Mouse (Mus musculus) liver (tissue): ENCODE data around the gene Hand2.
A peak's percentile ranks its signal among the peaks of the same experiment; 100 is the strongest.

ENCODE experiments used
- DNase-seq: peaks from one replicate; pipeline ENCODE4 v3.0.0-alpha.2; 2020; ENCODE audit warnings: mixed read lengths

Hand2 gene

DNA sequence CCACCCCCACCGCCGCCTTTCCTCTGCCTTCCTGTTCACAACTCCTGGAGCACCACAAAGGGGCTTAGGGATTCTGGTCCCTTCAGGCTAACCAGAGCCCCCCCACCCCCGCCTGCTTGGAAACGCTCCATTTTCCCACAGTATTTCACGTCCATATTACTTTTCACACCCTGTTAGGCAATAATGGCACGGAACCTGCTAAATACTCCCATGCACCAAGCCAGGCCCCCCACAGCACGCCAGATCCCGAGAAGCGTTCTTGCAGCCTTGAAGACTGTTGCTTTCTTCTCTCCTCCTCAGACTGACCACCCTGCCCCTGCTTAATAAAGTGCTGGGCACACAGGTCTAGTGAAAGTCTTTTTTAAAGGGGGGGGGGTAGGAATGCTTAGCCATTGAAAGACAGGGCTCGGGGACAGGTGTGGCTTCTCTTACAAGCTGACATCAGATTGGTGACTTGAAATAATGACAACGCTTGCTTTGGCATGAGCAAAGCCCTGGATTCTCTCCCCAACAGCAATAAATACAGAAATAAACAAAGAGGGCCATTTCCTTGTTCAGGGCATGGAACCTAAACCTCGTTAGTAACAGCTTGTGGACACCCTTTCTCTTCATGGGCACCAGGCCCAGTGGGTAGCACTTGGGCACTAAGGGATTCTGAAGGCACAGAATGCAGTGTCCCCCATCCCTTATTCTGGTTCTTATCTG is 21.8 kb downstream of the Hand2 start:
- DNase-seq, result no peak

DNA sequence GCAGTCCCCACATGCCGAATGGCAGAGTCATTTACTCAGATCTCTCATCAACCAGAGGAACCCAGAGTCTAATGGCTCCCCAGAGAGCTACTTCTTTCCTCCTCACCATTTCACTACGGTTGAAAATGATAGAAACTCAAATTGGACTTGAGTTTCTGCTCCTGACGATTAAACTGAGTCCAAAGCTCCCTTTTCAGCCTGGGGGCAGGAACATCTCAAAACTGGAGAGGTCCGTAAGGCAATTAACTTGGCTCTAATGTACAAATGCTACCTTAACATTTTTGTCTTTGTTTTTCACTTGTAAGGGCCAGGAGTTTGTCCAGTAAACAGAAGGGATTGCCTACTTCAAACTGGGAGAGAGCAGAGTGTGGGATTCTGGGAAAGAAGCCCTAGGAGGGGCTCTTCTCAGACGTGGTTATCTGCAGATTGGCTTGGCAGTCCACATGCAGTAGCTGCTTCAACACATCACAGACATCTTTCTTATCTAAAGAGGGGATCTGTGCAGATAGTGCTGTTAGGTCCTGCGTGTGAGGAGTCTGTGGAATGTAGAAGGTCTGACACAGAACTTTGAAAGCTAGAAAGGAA is 23.0 kb downstream of the Hand2 start:
- DNase-seq, result no peak

DNA sequence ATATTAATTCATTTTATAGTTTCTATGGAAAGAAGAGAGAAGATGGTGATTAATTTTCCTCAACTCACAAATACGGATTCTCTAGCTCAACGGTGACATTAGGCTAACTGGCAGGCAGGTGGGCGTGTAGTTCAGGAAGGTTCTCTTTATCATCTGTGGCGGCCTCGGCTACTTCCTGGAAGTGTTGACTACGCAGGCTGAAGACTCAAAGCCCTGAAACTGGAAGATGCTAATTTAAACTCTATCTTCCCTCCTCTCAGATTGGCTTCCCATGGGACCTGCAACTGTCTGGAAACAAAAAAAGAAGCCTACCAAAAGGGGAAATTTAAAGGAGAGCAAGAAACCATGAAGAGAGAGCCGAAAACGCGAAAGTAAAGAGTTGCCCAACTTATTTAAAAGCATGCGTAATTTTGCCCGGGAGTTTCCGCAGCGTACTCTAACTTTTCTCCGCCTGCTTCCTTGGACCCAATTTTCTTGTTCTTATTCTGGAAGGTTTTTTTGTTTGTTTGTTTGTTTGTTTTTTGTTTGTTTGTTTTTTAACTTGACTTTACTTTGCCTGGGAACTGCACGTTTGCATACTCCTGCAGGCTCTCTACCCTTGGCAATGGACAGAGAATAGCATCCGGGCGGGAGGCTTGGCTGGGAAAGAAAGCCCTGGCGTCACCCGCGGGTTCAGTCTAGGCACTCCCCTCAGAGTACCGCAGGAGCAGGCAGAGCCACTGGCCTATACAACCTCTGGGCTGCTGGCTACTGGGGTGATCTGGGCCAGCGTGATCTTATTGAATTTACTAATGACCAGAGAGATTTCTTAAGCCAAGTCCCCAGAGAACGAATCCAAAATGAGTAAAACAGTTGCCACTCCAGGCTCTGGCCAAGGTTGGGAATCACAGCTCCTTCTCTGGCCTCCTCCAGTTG is 24.4 kb downstream of the Hand2 start:
- DNase-seq, result no peak

DNA sequence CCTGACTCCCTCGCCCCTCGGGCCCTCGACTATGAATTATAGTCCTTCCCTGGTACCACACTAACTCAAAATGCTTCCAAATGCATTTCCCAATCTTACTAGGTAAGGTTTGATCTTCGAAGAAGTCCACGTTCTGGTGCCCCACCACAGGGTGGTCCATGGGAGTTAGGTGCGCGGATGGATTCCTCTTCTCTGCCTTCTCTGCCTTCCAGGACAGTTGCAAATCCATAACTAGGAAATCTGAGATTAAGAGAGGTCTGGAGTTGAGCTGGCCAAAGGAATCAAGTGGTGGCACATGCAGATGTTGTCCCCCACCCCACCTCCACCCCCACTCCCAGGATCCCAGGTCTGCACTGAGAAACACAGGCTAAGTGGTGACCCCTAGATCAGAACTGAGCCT is 25.6 kb downstream of the Hand2 start:
- DNase-seq, result no peak

DNA sequence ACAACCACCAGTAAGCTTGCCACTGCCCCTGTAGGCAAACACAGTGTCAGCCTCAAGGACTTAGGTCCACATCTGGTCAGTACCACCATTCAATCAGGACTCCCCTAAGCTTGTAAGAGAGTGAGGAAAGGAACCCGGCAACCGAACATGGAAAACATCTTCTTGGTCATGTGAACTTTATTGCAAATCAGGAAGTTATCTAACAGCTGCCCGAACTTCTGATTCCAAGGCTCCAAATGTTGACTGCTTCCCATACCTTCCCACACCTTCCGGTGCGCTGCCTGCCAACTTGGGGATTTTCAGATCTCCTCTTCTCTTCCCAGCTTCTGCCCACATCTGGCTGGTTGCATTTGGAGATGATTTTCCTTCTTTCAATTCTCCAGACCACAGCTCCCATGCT is 26.4 kb downstream of the Hand2 start:
- DNase-seq, result no peak

DNA sequence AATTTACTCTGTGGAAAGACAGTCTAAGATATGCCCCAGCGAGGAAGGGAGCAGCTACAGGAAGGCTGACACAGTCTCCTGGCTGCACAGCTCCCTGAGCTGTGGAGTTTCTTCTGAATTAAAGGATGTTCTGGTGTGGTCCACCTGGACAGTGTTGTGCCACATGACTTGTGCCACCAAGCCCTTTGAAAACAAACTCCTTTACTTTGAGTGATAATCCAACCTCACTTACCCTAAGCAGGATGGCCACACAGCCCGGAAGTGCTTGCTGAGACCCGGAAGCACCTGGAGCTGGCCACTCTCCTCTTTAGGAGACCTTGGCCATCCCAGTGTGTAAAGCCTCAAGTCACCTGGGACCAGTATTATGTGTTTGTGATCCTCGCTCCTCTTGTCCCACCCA is 27.5 kb downstream of the Hand2 start:
- no peak for DNase-seq

DNA sequence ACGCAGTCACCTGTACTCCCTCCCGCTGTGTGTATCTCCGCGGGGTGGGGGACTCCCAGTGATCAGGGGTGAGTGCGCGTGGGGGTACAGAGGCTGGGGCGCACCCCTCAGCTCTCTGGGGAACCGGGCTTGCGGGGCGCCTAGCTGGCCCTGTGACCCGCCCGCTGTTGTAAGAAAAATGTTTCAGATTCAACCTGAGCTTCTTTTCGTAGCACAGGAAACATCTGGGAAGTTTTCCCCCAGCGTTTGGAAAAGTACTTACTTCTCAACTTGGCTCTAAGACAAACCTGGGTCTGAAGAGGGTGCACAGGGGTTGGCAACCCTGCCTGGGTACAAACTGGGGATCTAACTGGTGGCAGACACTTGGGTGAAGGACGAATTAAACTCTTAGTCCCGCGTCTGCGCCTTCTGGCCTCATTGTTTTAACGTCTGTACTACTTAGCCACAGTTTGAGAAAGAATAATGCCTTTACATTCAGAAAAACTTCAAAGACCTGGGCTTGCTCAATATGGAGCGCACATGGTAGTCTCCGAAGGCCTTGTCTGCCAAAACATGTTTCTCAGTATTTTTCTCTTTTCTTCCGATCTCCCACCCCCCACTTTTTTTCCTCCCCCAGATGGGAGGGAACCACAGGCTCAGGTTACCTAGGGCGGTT is 28.2 kb downstream of the Hand2 start:
- DNase-seq, result no peak

DNA sequence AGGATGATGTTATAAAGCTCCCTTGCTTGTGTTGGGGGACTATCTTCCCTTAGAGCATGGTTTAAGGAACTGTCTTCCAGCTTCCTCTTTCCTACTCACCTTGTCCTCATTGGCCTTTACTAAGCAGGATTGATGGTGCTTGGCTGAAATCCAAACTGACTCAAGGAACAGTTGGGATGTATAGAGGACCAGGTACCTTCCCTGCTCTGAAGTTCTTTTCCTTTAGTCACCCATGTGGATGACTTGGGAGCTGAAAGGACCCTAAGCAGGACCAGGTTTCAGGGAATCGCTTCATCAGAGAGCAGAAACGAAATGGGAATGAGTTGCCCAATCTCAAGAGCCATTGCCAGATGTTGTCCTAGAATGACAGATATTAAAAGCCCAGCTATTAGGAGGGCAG is 31.1 kb downstream of the Hand2 start:
- DNase-seq, result no peak

DNA sequence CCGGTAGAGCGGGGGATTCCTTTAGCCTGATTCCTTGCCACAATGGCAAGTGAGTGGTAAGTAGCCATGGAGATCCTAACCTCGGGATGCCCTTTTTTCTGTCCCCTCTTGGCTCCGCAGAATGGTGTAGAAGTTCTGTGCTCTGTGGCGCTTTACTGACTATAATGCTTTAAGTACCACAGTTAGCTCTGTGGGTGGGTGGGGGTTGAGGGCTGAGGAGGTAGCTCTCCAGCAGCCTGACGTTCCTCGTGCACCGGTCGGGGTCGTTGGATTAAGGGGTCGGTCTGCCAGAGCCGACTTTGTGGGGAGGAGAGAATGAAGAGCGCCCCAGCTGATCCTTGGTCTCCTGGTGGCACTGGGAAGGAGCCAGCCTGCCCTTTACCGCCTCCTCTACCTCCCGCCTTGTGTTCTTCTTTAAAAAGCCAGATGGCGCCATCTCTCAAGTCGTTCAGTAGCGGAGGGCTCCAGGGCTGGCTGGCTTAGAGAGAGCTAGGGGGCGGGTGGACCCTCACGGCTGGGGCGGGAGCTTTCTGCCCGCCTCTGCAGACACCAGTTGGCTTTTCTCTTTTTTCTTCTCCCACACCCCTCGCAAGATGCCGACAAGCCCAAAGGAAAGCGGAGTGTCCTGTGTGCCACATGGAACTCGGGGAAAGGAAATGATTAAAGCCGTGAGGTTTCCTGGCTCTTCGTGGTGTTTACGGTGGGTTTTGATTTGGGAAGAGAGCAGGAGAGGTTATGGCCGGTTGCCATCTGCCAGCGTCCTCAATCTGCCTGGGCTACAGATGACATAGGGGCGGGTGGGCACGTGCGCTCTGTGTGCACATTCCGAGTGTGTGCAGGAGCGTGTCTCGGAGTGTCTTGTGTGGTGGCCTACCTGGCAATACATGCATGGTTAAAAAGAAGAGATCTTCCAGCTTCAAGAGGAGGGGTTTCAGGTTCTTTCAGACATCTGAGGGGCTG is 32.8 kb downstream of the Hand2 start:
- peak; percentile 42 for DNase-seq

DNA sequence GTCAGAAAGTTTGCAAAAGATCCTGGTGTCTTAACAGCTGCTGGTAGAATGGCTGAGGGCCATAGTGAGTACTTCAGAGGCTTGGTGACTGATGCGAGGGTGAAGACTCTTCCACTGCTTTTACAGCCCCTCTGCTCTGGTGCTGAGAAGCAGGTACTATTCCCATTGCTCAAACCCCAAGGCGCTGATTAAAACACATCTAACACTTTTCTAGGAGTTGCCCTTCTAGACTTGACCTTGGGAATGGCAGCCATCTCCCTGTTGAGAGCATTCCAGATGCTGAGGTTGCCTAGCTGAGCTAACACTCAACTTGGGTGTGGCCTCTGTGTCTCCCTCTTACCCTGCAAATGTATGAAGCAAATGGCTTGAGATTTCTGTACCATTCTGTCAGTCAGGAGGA is 34.1 kb downstream of the Hand2 start:
- DNase-seq, result no peak

DNA sequence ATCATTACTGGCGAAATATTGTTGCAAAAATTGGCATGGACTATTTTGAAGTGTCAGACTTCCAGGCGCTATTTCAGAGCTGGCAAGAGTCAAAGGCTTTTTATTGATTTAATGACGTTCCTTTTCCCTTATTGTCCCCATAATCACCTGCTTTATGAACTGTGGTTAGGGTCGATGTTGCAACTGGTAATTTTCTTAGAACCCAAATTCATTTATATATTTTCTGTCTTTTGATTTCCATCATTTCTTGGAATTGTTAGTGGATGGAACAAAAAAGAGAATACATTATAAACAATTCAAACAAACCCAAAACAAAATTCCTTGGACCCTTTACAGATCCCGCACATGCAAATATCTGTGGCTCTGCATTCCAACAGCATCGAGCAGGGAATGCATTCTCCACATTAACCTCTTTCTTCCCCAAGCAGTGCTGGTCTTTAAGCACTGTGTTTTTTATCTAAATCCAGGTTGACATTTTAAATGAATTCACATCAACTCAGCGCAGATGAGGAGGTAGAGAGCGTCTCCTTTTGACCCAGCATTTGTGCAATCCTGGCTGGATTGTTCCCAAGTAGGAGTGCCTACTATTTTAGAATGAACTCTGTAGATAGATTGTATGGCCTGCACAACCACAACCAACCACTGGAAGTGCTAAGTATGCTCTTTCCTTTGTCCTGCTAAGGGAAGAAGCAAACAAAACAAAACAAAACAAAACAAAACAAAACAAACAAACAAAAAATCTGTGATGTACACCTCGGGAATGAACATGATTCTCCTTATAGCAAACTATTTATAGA is 35.9 kb downstream of the Hand2 start:
- no peak for DNase-seq

DNA sequence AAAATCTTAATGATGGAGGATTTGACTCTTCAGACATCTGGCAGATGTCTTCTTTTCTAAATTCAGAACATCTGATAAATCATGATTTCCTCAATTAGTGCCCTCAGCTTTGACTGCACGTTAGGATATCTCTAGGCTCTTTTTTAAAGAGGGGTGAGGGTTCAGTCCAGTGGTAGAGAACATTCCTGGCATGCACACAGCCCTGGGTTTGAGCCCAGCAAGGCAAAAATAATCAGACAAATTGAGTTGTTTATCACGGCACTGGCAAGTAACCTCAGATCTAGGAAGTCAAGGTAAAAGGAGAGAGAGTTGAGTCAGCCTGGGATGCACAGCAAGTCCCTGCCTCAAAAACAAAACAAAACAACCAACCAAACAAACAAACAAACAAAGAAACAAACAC is 39.7 kb downstream of the Hand2 start:
- no peak for DNase-seq

DNA sequence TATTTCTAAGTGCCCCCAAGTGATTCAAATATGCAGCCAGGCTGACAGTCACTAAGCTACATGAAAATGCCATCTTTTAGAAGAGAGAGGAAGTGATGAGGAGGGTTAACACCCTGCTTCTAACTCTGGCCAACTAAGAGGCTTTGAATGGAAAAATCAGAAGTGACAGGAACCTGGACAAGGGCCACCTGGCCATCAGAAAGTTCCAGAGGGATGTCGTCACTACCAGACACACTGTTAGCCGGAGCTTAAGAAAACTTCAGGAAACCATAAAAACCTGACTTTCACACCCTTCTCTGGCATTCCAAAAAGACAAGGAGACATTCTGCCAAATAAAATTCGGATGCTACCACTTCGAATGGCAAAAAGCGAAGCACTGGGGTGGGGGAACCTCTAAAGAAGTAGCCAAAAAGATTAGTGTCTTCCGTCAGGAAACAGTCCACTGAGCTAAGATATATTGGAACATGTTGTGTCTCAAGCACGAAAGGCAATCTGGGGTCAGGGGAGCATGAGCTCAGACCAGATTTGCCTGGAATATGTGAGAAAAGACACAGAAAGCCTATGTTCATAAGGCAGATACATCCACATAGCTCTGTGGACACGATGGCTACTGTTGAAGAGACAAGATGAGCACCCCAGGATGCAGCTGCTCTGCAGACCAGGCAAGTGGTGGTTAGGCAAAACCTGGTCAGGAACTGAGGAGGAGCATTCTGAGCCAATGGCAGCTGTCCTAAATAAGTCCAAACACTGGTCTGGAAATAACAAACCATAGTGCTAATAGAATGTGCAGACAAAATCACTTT is 40.4 kb downstream of the Hand2 start:
- no peak for DNase-seq

DNA sequence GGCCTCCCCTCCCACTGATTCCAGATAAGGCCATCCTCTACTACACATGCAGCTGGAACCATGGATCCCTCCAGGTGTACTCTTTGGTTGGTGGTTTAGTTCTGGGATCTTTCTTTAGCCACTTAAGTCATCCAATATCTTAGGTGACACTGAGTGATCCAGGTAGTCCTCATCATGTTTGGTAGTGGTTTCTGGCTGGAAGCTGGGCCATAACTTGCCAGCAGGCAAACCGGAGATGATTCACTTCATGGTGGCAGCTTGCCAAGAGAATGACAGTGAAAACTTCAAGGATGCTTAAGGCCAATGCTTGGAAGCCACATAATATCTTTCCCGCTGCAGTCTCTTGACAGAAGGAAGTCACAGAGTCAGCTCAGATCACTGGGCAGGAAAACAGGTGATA is 42.1 kb downstream of the Hand2 start:
- no peak for DNase-seq

DNA sequence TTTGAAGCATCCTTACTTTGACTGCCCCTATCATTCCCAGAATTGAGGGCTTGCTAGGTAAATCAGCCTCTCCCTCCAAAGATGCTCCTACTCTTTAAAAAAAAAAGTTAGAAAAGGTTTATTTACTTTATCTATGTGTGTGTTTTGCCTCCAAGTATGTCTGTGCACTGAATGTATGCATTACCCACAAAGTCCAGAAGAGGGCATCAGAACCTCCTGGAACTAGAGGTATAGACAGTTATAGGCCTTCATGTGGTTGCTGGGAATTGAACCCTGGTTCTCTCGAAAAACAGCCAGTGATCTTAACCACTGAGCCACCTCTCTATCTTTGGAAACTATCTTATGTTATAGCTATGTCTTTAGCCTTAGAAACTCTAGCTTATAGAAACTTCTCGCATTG is 53.3 kb downstream of the Hand2 start:
- no peak for DNase-seq
